Mouse (Mus musculus) ES-Bruce4 (cell line): ENCODE measurements around the gene Bcl2l1. TPM values are rescaled to one million over a fixed set of nuclear protein-coding genes. Genes with fewer than 3 reads are reported as not detected.
A peak's percentile ranks its signal among the peaks of the same experiment; 100 is the strongest.

Experiments
- H3K27ac ChIP-seq: 2 replicates; pipeline ENCODE4 v1.5.1; 2012; ENCODE audit warnings: low read length, inconsistent platforms; ENCODE audit not compliant: insufficient read depth
- H3K27me3 ChIP-seq: 2 replicates; pipeline ENCODE4 v1.6.1; 2012; ENCODE audit warnings: mild to moderate bottlenecking, low read length, inconsistent platforms; ENCODE audit not compliant: control insufficient read depth, poor library complexity, insufficient read depth, severe bottlenecking
- H3K36me3 ChIP-seq: 2 replicates; pipeline ENCODE4 v1.6.1; 2012; ENCODE audit warnings: inconsistent platforms, mild to moderate bottlenecking, low read length, moderate library complexity; ENCODE audit not compliant: control insufficient read depth, poor library complexity, insufficient read depth, severe bottlenecking
- H3K4me1 ChIP-seq: one replicate; pipeline ENCODE4 v1.8.1; 2011; ENCODE audit warnings: low read length; ENCODE audit not compliant: control insufficient read depth, insufficient read depth
- H3K4me3 ChIP-seq: 2 replicates; pipeline ENCODE4 v1.5.1; 2011; ENCODE audit warnings: low read depth, mild to moderate bottlenecking, low read length
- H3K9ac ChIP-seq: 2 replicates; pipeline ENCODE4 v1.6.1; 2012; ENCODE audit warnings: low read depth, mild to moderate bottlenecking, inconsistent platforms; ENCODE audit not compliant: poor library complexity, severe bottlenecking
- H3K9me3 ChIP-seq: replicated peaks from 2 replicates; pipeline ENCODE4 v1.6.1; 2012; ENCODE audit warnings: mild to moderate bottlenecking, low read length, inconsistent platforms; ENCODE audit not compliant: control insufficient read depth, poor library complexity, insufficient read depth, severe bottlenecking
- CTCF ChIP-seq: IDR thresholded peaks from one replicate; pipeline ENCODE4 v1.8.1; 2011; ENCODE audit warnings: low read depth, low read length
- EP300 ChIP-seq: IDR thresholded peaks from 2 replicates; pipeline ENCODE4 v1.6.1; 2011; ENCODE audit warnings: low read depth, low read length; ENCODE audit not compliant: insufficient read depth
- POLR2A ChIP-seq: IDR thresholded peaks from one replicate; pipeline ENCODE4 v1.8.1; 2011; ENCODE audit warnings: low read length; ENCODE audit not compliant: insufficient read depth
- polyA plus RNA-seq: library from polyadenylated mRNA; stranded (reverse); fragments of >200 nt; gene quantifications from 2 replicates; pipeline ENCODE4 v1.2.4, GENCODE M21; 2011; ENCODE audit warnings: low read depth; ENCODE audit not compliant: missing spikeins, insufficient read depth, insufficient read length

The Bcl2l1 gene
- polyA plus RNA-seq, 1 experiment: 108 TPM

DNA sequence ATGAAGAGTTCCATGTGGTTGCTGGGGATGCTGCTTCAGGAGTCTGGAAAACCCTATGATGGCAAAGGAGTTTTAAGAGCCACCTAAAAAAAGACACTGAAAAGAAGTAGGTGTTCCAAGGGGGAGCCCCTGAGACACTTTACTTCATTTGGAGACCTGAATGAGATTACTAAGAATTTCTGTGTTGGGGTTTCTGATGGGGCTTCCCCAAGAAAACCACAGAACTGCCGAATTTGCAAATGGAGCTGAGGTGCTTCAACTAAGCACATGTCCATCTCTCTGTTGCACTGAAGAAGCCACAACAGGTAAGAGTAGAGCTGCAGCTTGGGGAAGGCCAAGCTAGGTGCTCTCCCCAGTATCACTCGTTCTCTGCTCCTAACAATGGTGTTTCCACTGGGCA lies 5.8 kb downstream of the Bcl2l1 start:
- Histone ChIP-seq H3K4me3 (no peak overlapping the region), H3K36me3 (peaks cover 2% of the 10 kb centered on the region), H3K9me3 (no peaks in the 10 kb centered on the region), H3K4me1 (peaks cover 19% of the 10 kb centered on the region), H3K27me3 (no peaks in the 10 kb centered on the region), H3K27ac (no peak overlapping the region), H3K9ac (no peak overlapping the region)
- no peak for TF ChIP-seq POLR2A
- TF ChIP-seq CTCF: no peak
- no peak for TF ChIP-seq EP300

DNA sequence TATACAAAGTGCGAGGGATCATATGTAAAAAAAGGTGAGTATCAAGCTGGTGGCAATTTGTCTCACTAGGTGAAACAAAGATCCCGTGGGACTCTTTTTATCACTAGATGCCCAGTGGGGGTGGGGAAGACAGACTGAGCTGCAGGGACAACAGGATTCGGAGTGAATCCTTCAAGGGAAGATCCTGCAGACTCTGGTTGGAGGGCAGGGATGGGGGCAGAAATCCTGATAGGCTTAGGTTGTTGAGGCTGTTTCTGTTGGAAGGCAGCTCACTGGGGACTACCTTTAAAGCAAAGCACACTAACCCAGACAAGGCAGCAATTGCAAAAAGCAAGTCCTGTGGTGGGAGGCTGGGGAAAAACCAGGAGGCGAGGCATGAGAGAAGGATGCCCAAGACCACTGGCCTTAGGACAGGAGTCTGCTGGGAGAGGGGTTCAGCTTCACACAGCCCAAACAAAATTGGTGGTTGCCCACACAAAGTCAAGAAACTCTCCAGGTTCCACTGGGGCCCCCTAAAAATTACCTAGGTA lies 6.3 kb downstream of the Bcl2l1 start:
- Histone ChIP-seq H3K4me1 (peaks cover 19% of the 10 kb centered on the region), H3K36me3 (peaks cover 2% of the 10 kb centered on the region)

DNA sequence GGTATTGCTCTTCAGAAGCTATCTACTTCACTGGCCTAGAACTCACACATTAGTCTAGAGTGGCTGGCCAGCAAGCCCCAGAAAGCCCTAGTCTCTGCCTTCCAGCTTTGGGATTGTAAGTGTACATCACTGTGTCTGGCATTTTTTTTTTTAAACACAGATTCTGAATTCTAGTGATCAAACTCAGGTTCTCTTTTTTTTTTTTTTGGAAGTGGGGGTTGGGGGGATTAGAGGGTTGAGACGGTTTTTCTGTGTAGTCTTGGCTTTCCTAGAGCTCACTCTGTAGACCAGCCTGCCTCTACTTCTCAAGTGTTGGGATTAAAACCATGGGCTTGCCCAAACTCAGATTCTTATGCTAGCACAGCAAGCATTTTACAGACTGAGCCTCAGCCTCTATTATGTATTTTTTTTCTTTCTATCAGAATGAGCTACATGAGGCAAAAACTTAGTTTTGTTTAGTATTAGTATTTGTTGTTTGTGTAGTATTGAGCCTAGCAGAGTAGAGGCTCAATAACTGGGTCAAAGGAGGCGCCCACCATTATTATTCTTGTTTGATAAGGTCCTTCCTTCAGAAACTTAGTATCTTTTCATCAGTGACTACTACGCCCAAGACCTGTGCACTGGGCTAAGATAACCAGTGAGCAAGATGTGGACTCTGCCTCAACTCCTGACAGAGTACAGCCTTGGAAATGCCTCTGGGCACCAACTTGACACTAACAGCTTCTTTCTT lies 6.9 kb downstream of the Bcl2l1 start:
- H3K4me1 ChIP-seq: peaks cover 19% of the 10 kb centered on the region
- H3K36me3 ChIP-seq: peaks cover 2% of the 10 kb centered on the region

More for the DNA sequence above, 6.3 kb downstream of the Bcl2l1 start:
- Histone ChIP-seq H3K9ac (no peak overlapping the region), H3K27ac (no peak overlapping the region), H3K4me3 (no peak overlapping the region), H3K9me3 (no peaks in the 10 kb centered on the region), H3K27me3 (no peaks in the 10 kb centered on the region)
- TF ChIP-seq EP300 (no peak), CTCF (no peak), POLR2A (no peak)

DNA sequence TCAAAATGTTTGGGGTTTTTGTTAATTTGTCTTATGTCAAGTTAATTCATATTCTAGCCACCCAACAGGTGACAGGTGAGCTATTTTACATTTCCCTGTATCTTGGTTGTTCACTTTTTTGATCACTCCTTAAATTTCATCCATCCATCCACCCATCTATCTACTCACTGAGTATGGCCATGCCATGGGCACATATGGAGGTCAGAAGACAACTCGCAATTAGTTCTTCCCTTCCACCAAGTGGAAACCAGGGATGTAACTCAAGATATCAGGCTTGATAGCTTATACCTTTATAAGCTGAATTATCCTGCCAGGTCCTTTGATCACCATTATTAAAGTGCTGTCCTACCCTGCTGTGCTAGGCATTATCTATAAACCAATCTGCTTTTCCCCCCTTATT lies 7.8 kb downstream of the Bcl2l1 start:
- Histone ChIP-seq H3K9ac (no peak overlapping the region), H3K4me1 (peaks cover 16% of the 10 kb centered on the region), H3K4me3 (no peak overlapping the region), H3K36me3 (peaks cover 2% of the 10 kb centered on the region), H3K9me3 (no peaks in the 10 kb centered on the region), H3K27me3 (no peaks in the 10 kb centered on the region), H3K27ac (no peak overlapping the region)
- TF ChIP-seq POLR2A: no peak
- no peak for TF ChIP-seq CTCF
- no peak for TF ChIP-seq EP300

More for the DNA sequence above, 6.9 kb downstream of the Bcl2l1 start:
- no peak for TF ChIP-seq POLR2A
- TF ChIP-seq EP300: no peak
- no peak for TF ChIP-seq CTCF
- Histone ChIP-seq H3K27me3 (no peaks in the 10 kb centered on the region), H3K4me3 (no peak overlapping the region), H3K9ac (no peak overlapping the region), H3K27ac (no peak overlapping the region), H3K9me3 (no peaks in the 10 kb centered on the region)

DNA sequence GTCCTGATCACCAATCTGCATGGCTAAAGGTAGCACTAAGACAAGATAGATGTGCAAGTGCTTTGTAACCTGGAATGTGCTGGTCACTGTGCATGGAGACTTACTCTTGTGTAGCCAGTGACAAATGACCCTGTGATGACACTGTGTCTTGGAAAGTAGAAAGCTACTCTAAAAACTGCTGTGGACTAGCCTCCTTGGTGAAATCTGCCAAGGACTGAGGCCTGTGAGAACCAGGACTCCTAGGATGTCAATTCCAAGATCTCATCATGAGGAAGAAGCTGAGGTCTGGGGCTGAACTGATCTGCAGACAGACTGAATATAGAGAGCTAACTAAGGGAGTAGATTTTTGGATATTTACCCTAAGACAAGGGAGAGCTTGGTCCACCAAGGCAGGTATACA lies 10.0 kb downstream of the Bcl2l1 start:
- TF ChIP-seq EP300 (no peak), POLR2A (no peak), CTCF (no peak)
- Histone ChIP-seq H3K9me3 (no peaks in the 10 kb centered on the region), H3K27me3 (no peaks in the 10 kb centered on the region), H3K4me3 (no peak overlapping the region), H3K36me3 (peaks cover 2% of the 10 kb centered on the region), H3K4me1 (peaks cover 15% of the 10 kb centered on the region), H3K27ac (peak overlapping the region; percentile 95), H3K9ac (no peak overlapping the region)

DNA sequence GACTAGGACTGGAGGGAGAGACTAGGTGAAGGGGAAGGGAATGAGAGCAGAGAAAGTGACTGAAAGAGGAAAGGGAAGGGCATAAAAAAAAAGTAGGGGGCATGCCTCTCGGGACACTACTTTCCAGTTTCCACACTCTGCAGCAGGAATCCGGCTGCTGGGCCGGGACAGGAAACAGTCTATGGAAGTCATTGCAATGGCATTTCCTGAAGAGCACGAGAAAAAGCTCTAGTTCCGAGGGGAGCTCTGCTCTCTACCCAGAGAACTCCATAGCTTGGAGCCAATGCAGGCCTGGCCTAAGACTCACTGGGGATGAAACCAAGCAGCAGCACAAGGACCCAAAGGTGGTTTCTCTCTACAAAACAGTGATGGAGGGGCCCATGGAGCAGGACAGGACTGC lies 10.5 kb downstream of the Bcl2l1 start:
- Histone ChIP-seq H3K4me1 (peaks cover 16% of the 10 kb centered on the region), H3K9me3 (no peaks in the 10 kb centered on the region), H3K27ac (peak overlapping the region; percentile 95), H3K9ac (no peak overlapping the region), H3K36me3 (no peaks in the 10 kb centered on the region; the same call in 1 of the 2 replicates), H3K27me3 (no peaks in the 10 kb centered on the region), H3K4me3 (no peak overlapping the region)
- no peak for TF ChIP-seq EP300
- no peak for TF ChIP-seq CTCF
